Mouse (Mus musculus) lung, adult 2 months (tissue): ENCODE data around the gene Dlec1.

Experiments
- CTCF ChIP-seq: fragments of 200-500 bp; IDR thresholded peaks from 2 replicates; pipeline ENCODE4 v1.5.1; 2011; ENCODE audit warnings: mild to moderate bottlenecking, low read length, control low read depth; ENCODE audit not compliant: insufficient read depth
- POLR2A ChIP-seq: fragments of 200-500 bp; IDR thresholded peaks from 2 replicates; pipeline ENCODE4 v1.6.1; 2011; ENCODE audit warnings: low read depth, mild to moderate bottlenecking, control low read depth, low read length, borderline replicate concordance; ENCODE audit errors: extremely low read depth

DNA sequence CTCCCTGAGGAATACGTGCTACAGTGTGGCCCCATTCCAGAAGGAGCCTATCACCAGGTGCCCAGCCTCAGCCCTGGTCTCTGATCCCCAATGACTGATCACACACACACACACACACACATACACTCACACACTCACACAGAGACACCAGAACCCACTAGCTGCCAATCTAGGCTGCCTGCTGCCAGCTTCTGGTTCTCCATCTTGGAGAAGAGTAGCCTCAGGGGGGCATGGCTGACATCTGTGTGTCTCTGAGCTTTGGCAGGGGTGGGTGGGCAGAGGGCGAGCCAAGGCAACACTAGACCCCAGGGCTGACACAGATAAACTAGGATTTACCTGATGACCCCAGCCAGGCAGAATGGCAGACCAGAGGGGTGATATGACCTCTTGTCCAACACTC is 36.6 kb downstream of the Dlec1 start:
- TF ChIP-seq CTCF = no peak
- no peak for TF ChIP-seq POLR2A
